Mouse (Mus musculus): Measurements from ENCODE around the gene Elovl5.

DNA sequence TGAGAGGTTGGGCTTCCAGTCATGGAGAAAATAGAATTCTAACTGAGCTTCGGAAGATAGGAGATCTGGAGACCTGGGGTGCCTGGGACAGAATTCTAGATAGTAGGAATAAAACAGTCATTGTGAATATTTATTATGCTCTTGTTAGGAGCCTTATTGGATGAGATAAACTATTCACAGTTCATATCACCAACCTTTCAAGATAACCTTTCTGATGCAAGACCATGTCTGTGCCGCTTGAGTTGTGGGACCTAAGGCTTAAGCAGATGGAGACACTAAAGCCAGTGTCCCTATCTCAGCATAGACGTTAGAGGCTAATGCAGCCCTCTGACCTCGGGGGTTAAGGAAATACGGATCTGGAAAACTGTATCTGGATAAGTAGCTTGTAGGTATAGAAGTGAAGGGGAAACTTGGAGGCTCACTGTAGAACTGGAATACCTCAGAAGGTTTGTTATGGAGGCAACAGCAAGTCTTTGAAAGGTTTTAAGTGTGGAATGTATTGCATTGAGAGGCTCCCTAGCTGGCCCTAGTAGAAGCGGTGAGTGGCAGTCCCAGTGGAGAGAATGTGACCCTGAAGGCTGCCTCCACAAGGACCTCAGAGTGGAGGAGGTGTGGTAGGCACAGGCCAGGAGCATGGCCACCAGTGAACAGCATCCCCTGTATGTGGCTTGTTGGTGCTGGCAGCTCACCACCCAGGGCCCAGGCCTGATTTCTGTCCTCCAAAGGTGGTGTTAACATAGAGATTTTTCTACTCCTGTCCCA lies 52.2 kb downstream of the Elovl5 start:
- TF ChIP-seq CTCF (IDR thresholded peaks at IDR 0.05; ENCODE audit: low read depth) (peak; percentile 9; the same call in 1 of the 2 replicates), EP300 (IDR thresholded peaks at IDR 0.05; ENCODE audit: low read depth) (no peak)
